Mouse (Mus musculus): ENCODE results near the gene Ngly1. TPM values are rescaled to one million over a fixed set of nuclear protein-coding genes. Genes with fewer than 3 reads are reported as not detected.

The Ngly1 gene
- total and polyA plus RNA-seq, 3 experiments, result 17.0 to 37.5 (median 21.7) TPM

GRCm38 (mm10) chr14:16273677-16274076, 24.6 kb downstream of the Ngly1 start:
- no peak overlapping the region for H3K4me3 ChIP-seq (replicated peaks in 1 of 3; ENCODE audit: low read depth in 2 of 3, low read length in 2 of 3, poor library complexity in 1 of 3)

GRCm38 (mm10) chr14:16279196-16279595, 30.1 kb downstream of the Ngly1 start:
- no peak overlapping the region for H3K4me3 ChIP-seq (replicated peaks in 1 of 3; ENCODE audit: low read depth in 2 of 3, low read length in 2 of 3, poor library complexity in 1 of 3)
- in situ Hi-C loops (cut with MboI; ENCODE audit: low pct_ligation_motif_present, low pct_unique_long_range_greater_than_20kb, low sequenced_read_pairs) (no loop called here), dilution Hi-C loops (cut with MboI; ENCODE audit: extremely low pct_ligation_motif_present, extremely low pct_unique_long_range_greater_than_20kb, low sequenced_read_pairs) (no loop called here)
- no peak for TF ChIP-seq ZNF384 (IDR thresholded peaks at IDR 0.05; ENCODE audit: low read depth, low read length)
- TF ChIP-seq IRF4 (IDR thresholded peaks at IDR 0.05; ENCODE audit: low read depth, low read length), result no peak
- TF ChIP-seq ZMIZ1 (IDR thresholded peaks at IDR 0.05; ENCODE audit: low read depth, low read length), result no peak
- no peak for TF ChIP-seq E2F4 (IDR thresholded peaks at IDR 0.05; ENCODE audit: insufficient replicate concordance, low read depth, low read length)
- TF ChIP-seq JUN (IDR thresholded peaks at IDR 0.05; ENCODE audit: insufficient read depth, low read depth, low read length), result no peak
- TF ChIP-seq MEF2A (IDR thresholded peaks at IDR 0.05; ENCODE audit: borderline replicate concordance, low read depth, low read length), result no peak
- TF ChIP-seq SIN3A (IDR thresholded peaks at IDR 0.05; ENCODE audit: low read length), result no peak
- TF ChIP-seq POLR2A (IDR thresholded peaks at IDR 0.05; ENCODE audit: low read depth, low read length), result no peak
- no peak for TF ChIP-seq GABPA (IDR thresholded peaks at IDR 0.05; ENCODE audit: insufficient replicate concordance, low read depth, low read length)
- TF ChIP-seq NELFE (IDR thresholded peaks at IDR 0.05; ENCODE audit: low read depth, low read length), result no peak
- TF ChIP-seq TCF12 (IDR thresholded peaks at IDR 0.05; ENCODE audit: low read depth, low read length), result no peak
- no peak for TF ChIP-seq BHLHE40 (IDR thresholded peaks at IDR 0.05; ENCODE audit: low read depth, low read length)
- TF ChIP-seq ZC3H11A (IDR thresholded peaks at IDR 0.05; ENCODE audit: low read depth, low read length), result no peak
- no peak for TF ChIP-seq USF2 (conservative IDR thresholded peaks at IDR 0.05; ENCODE audit: low read depth, low read length)
- no peak for TF ChIP-seq ELF1 (IDR thresholded peaks at IDR 0.05; ENCODE audit: low read depth, low read length)
- no peak for TF ChIP-seq NRF1 (IDR thresholded peaks at IDR 0.05; ENCODE audit: low read depth, low read length)
- no peak for TF ChIP-seq HCFC1 (IDR thresholded peaks at IDR 0.05; ENCODE audit: low read depth, low read length)
- no peak for TF ChIP-seq EP300 (IDR thresholded peaks at IDR 0.05; ENCODE audit: low read length)
- no peak for TF ChIP-seq USF1 (IDR thresholded peaks at IDR 0.05; ENCODE audit: low read depth, low read length)
- no peak for TF ChIP-seq TBP (conservative IDR thresholded peaks at IDR 0.05; ENCODE audit: low read depth, low read length)
- H3K36me3 ChIP-seq (replicated peaks in 1 of 2; ENCODE audit: control insufficient read depth in 1 of 2, insufficient read depth in 1 of 2, low read length in 1 of 2), result peaks cover 4 to 15% of the 10 kb centered on the region in 2 experiments
- H3K4me2 ChIP-seq (ENCODE audit: insufficient read depth, low read depth, poor library complexity, severe bottlenecking), result no peak overlapping the region
- H3K27me3 ChIP-seq (replicated peaks), result no peaks in the 10 kb centered on the region
- no peak for DNase-seq (ENCODE audit: extremely low read depth)
- no peaks in the 10 kb centered on the region for H3K79me2 ChIP-seq (replicated peaks; ENCODE audit: control insufficient read depth, extremely low read depth, insufficient read depth, poor library complexity, severe bottlenecking)
- H3K4me1 ChIP-seq (ENCODE audit: control insufficient read depth in 1 of 2, insufficient read depth in 2 of 2), result no peaks in the 10 kb centered on the region
- H3K9ac ChIP-seq (ENCODE audit: insufficient read depth, low read depth), result no peak overlapping the region
- no peaks in the 10 kb centered on the region for H3K9me3 ChIP-seq (replicated peaks; ENCODE audit: low read length)
- H3K27ac ChIP-seq (ENCODE audit: insufficient read depth, low read depth), result no peak overlapping the region

More at GRCm38 (mm10) chr14:16273677-16274076, 24.6 kb downstream of the Ngly1 start:
- in situ Hi-C loops (cut with MboI; ENCODE audit: low pct_ligation_motif_present, low pct_unique_long_range_greater_than_20kb, low sequenced_read_pairs), result no loop called here
- no peak overlapping the region for H3K4me2 ChIP-seq (ENCODE audit: insufficient read depth, low read depth, poor library complexity, severe bottlenecking)
- H3K4me1 ChIP-seq (ENCODE audit: control insufficient read depth in 1 of 2, insufficient read depth in 2 of 2), result peaks cover 0 to 8% of the 10 kb centered on the region in 2 experiments; a peak in 1 of 4 replicates
- no peaks in the 10 kb centered on the region for H3K27me3 ChIP-seq (replicated peaks)
- H3K9me3 ChIP-seq (replicated peaks; ENCODE audit: low read length), result no peaks in the 10 kb centered on the region
- dilution Hi-C loops (cut with MboI; ENCODE audit: extremely low pct_ligation_motif_present, extremely low pct_unique_long_range_greater_than_20kb, low sequenced_read_pairs), result no loop called here
- DNase-seq (ENCODE audit: extremely low read depth), result no peak
- no peak for TF ChIP-seq MXI1 (IDR thresholded peaks at IDR 0.05; ENCODE audit: low read depth, low read length)
- no peak for TF ChIP-seq SIN3A (IDR thresholded peaks at IDR 0.05; ENCODE audit: low read length)
- no peak for TF ChIP-seq CTCF (conservative IDR thresholded peaks at IDR 0.05 in 1 of 2, IDR thresholded peaks at IDR 0.05 in 1 of 2; ENCODE audit: low read depth in 2 of 2, low read length in 2 of 2)
- TF ChIP-seq ZMIZ1 (IDR thresholded peaks at IDR 0.05; ENCODE audit: low read depth, low read length), result no peak
- no peak for TF ChIP-seq ETS1 (conservative IDR thresholded peaks at IDR 0.05; ENCODE audit: low read depth, low read length)
- TF ChIP-seq CHD2 (IDR thresholded peaks at IDR 0.05; ENCODE audit: low read length), result no peak
- TF ChIP-seq BHLHE40 (IDR thresholded peaks at IDR 0.05; ENCODE audit: low read depth, low read length), result no peak
- TF ChIP-seq RCOR1 (conservative IDR thresholded peaks at IDR 0.05; ENCODE audit: low read depth, low read length), result no peak
- TF ChIP-seq TBP (conservative IDR thresholded peaks at IDR 0.05; ENCODE audit: low read depth, low read length), result no peak
- TF ChIP-seq ZNF384 (IDR thresholded peaks at IDR 0.05; ENCODE audit: low read depth, low read length), result no peak
- no peak for TF ChIP-seq MYC (IDR thresholded peaks at IDR 0.05; ENCODE audit: low read depth, low read length)
- no peak for TF ChIP-seq ELF1 (IDR thresholded peaks at IDR 0.05; ENCODE audit: low read depth, low read length)
- TF ChIP-seq HCFC1 (IDR thresholded peaks at IDR 0.05; ENCODE audit: low read depth, low read length), result no peak
- no peak for TF ChIP-seq SMC3 (IDR thresholded peaks at IDR 0.05; ENCODE audit: low read depth, low read length)
- TF ChIP-seq POLR2AphosphoS2 (IDR thresholded peaks at IDR 0.05; ENCODE audit: low read depth, low read length), result no peak
- no peak for TF ChIP-seq GABPA (IDR thresholded peaks at IDR 0.05; ENCODE audit: insufficient replicate concordance, low read depth, low read length)
- no peak for TF ChIP-seq ZC3H11A (IDR thresholded peaks at IDR 0.05; ENCODE audit: low read depth, low read length)
- no peak for TF ChIP-seq JUN (IDR thresholded peaks at IDR 0.05; ENCODE audit: insufficient read depth, low read depth, low read length)
- peaks cover 5 to 29% of the 10 kb centered on the region in 2 experiments for H3K36me3 ChIP-seq (replicated peaks in 1 of 2; ENCODE audit: control insufficient read depth in 1 of 2, insufficient read depth in 1 of 2, low read length in 1 of 2)
- H3K9ac ChIP-seq (ENCODE audit: insufficient read depth, low read depth), result no peak overlapping the region
- no peaks in the 10 kb centered on the region for H3K79me2 ChIP-seq (replicated peaks; ENCODE audit: control insufficient read depth, extremely low read depth, insufficient read depth, poor library complexity, severe bottlenecking)
- H3K27ac ChIP-seq (ENCODE audit: insufficient read depth, low read depth), result no peak overlapping the region
